Mouse (Mus musculus) G1E (cell line): ENCODE measurements around the gene Il7r. TPM values are rescaled to one million over a fixed set of nuclear protein-coding genes. Genes with fewer than 3 reads are reported as not detected.

Source experiments
- ATAC-seq: 2 replicates; pipeline ENCODE4 v1.8.0; 2016; ENCODE audit warnings: mild to moderate bottlenecking; ENCODE audit not compliant: insufficient number of reproducible peaks, poor library complexity, low FRiP score, severe bottlenecking; ENCODE audit errors: extremely low read depth
- DNase-seq: peaks from one replicate; pipeline ENCODE4 v3.0.0; 2012; ENCODE audit warnings: low spot score
- H3K27me3 ChIP-seq: 2 replicates; pipeline ENCODE4 v1.6.1; 2012; ENCODE audit warnings: mild to moderate bottlenecking, low read length, inconsistent platforms; ENCODE audit not compliant: insufficient read depth
- H3K36me3 ChIP-seq: replicated peaks from 2 replicates; pipeline ENCODE3; 2012; ENCODE audit warnings: mild to moderate bottlenecking, inconsistent platforms
- H3K4me1 ChIP-seq: 2 replicates; pipeline ENCODE4 v1.6.1; 2012; ENCODE audit warnings: low read depth, low read length, inconsistent platforms, mixed read lengths; ENCODE audit not compliant: insufficient read depth
- H3K4me3 ChIP-seq: 2 replicates; pipeline ENCODE4 v1.5.1; 2012; ENCODE audit warnings: low read depth, mild to moderate bottlenecking, inconsistent platforms, low read length, moderate library complexity, mixed read lengths
- H3K9me3 ChIP-seq: replicated peaks from 2 replicates; pipeline ENCODE4 v1.6.1; 2012; ENCODE audit warnings: inconsistent platforms
- CTCF ChIP-seq: IDR thresholded peaks from 2 replicates; pipeline ENCODE4 v1.5.1; 2012; ENCODE audit warnings: low read depth, low read length, inconsistent platforms, mixed read lengths
- GATA1 ChIP-seq: IDR thresholded peaks from 2 replicates; pipeline ENCODE4 v1.6.1; 2012; ENCODE audit warnings: borderline replicate concordance, low read length, inconsistent platforms, mixed read lengths
- GATA2 ChIP-seq: IDR thresholded peaks from 2 replicates; pipeline ENCODE4 v1.6.1; 2012; ENCODE audit warnings: low read depth, low read length, inconsistent platforms, borderline replicate concordance
- POLR2AphosphoS5 ChIP-seq: IDR thresholded peaks from 2 replicates; pipeline ENCODE4 v1.6.1; 2012; ENCODE audit warnings: low read depth, low read length, inconsistent platforms; ENCODE audit not compliant: insufficient replicate concordance
- TAL1 ChIP-seq: conservative IDR thresholded peaks from 2 replicates; pipeline ENCODE4 v1.6.1; 2012; ENCODE audit warnings: low read depth, low read length, inconsistent platforms, mixed read lengths
- polyA plus RNA-seq: library from polyadenylated mRNA; stranded (reverse); fragments of >175 nt; gene quantifications from 2 replicates; pipeline ENCODE4 v1.2.3, GENCODE M21; 2012
- total RNA-seq, 2 experiments: library from RNA; stranded (forward) in 1 of 2; stranded (reverse) in 1 of 2; fragments of 200-1000 nt in 1 of 2; fragments of >200 nt in 1 of 2; fragmentation: Nextera tagmentation in 1 of 2; gene quantifications; 2 replicates each; pipeline ENCODE4 v1.2.3; 2014 to 2017

Il7r gene
- total and polyA plus RNA-seq, 3 experiments = 0.27 TPM; not detected in 2

DNA sequence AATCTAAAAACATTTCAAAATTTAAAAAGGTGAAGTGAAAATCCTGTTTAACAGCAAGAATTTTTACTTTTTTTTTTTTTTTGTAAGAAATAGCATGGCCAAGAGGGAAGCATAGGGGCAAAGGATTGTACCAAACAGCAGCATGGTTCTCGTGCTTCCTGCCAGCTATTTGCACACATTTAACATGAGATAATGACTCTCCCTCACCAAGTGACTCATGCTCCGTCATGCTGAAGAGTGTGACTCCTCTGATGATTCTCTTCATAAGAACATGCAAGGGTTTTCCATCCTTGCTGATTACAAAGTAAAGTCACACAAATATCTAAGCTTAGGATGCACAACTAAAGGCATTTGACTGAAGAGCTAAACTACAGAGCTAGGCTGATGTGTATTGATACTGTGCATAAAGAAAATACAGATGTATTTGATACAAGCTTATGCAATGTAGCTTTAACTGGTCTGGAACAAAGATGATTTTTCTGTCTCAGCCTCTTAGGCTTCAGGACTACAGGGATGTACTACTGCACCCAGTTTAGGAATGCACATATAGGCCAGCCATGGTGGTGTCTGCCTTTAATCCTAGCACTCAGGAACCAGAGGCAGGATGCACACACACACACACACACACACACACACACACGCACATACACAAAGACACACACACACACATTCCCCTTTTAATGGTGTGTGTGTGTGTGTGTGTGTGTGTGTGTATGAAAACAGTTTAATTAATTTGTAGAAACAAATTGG is 1.6 kb downstream of the Il7r start:
- H3K4me1 ChIP-seq = no peaks in the 10 kb centered on the region
- no peaks in the 10 kb centered on the region for H3K36me3 ChIP-seq
- DNase-seq (no peak), ATAC-seq (no peak)
- no peak overlapping the region for H3K4me3 ChIP-seq
- H3K27me3 ChIP-seq = no peaks in the 10 kb centered on the region
- no peaks in the 10 kb centered on the region for H3K9me3 ChIP-seq
- TF ChIP-seq CTCF (no peak), POLR2AphosphoS5 (no peak), GATA2 (no peak), TAL1 (no peak), GATA1 (no peak)

DNA sequence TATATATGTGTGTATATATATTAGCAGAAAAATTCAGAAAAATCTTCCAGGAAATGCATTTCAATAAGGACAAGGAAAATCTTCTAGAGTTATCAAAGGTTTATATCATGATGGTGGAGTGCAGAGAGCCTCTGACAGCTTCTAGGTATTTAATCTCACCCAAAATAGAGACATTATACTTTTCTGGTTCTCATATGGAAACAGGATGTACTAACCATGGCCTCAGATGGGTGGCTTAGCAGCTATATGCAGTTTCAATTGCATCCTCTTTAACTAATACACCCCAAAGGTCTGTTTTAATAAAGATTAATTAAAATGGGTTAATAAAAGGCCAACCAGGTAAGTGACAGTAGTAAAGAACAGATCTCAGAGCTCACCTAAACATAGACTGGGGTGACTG is 3.6 kb downstream of the Il7r start:
- DNase-seq = no peak
- H3K4me3 ChIP-seq = no peak overlapping the region
- no peaks in the 10 kb centered on the region for H3K27me3 ChIP-seq
- no peaks in the 10 kb centered on the region for H3K9me3 ChIP-seq
- TF ChIP-seq POLR2AphosphoS5 (no peak), TAL1 (no peak), GATA2 (no peak), GATA1 (no peak), CTCF (no peak)
- no peaks in the 10 kb centered on the region for H3K4me1 ChIP-seq
- ATAC-seq = no peak
- no peaks in the 10 kb centered on the region for H3K36me3 ChIP-seq

DNA sequence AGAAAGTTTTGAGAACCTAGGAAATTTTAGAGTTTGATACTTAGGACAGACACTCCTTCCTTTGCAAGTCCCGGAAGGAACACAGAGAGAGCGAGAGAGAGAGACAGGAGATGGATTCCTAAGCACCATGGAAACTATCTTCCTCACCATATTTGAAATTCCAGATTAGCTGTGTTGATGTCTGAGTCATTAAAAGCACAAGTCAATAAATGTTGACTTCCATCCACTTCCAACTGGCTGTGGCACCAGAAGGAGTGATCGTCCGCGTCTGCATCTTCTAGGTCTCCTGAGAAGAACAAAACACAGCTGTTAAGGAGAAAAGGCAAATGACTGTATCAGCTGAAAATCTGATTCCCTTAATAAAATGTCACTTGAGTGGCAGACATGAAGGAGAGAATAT is 5.1 kb downstream of the Il7r start:
- TF ChIP-seq POLR2AphosphoS5 (no peak), CTCF (no peak), GATA1 (no peak), TAL1 (no peak), GATA2 (no peak)
- no peaks in the 10 kb centered on the region for H3K4me1 ChIP-seq
- H3K27me3 ChIP-seq = no peaks in the 10 kb centered on the region
- no peaks in the 10 kb centered on the region for H3K36me3 ChIP-seq
- no peak overlapping the region for H3K4me3 ChIP-seq
- DNase-seq (no peak), ATAC-seq (no peak)
- H3K9me3 ChIP-seq = no peaks in the 10 kb centered on the region

DNA sequence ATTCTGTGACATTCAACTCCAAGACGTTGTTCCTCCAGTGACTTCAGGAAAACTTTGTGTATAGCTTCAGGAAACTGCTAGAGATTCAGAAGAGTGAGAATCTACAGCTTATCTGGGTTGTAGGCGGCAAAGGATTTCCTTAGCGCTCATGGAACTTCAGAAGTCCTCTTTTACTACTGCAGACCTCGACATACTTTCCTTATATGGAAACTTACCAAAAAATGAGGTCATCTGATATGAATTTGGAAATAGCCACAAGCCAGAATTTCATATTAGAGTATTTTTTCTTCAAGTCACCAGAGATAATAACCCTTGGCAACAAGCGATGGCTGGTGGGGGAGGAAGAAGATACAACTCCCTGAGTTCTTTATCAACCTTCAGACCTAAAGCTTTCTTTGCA is 6.0 kb downstream of the Il7r start:
- Histone ChIP-seq H3K9me3 (no peaks in the 10 kb centered on the region), H3K27me3 (no peaks in the 10 kb centered on the region), H3K4me3 (no peak overlapping the region), H3K4me1 (no peaks in the 10 kb centered on the region), H3K36me3 (no peaks in the 10 kb centered on the region)
- DNase-seq (no peak), ATAC-seq (no peak)
- TF ChIP-seq POLR2AphosphoS5 (no peak), CTCF (no peak), TAL1 (no peak), GATA2 (no peak), GATA1 (no peak)

DNA sequence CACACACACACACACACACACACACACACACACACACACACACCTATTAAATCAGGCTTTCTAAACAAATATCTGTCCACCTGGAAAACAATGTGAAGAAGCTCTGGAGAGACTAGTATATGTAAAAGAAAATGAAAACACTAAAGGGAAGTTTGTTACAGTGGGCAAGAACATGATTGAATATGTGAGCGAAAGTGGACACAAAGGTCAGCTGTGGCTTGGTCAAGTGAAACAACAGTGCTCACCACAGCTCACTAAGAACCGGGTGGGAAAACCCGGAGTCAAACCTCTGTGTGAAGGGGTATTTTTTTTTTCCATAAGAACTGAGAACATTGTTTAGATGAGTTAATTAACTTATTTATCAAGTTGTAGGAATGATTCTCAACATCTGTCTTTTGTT is 6.9 kb downstream of the Il7r start:
- no peaks in the 10 kb centered on the region for H3K9me3 ChIP-seq
- H3K4me1 ChIP-seq = no peaks in the 10 kb centered on the region
- TF ChIP-seq TAL1 = no peak
- no peak for TF ChIP-seq CTCF
- H3K4me3 ChIP-seq = no peak overlapping the region
- ATAC-seq = no peak
- no peaks in the 10 kb centered on the region for H3K36me3 ChIP-seq
- DNase-seq = no peak
- no peaks in the 10 kb centered on the region for H3K27me3 ChIP-seq

DNA sequence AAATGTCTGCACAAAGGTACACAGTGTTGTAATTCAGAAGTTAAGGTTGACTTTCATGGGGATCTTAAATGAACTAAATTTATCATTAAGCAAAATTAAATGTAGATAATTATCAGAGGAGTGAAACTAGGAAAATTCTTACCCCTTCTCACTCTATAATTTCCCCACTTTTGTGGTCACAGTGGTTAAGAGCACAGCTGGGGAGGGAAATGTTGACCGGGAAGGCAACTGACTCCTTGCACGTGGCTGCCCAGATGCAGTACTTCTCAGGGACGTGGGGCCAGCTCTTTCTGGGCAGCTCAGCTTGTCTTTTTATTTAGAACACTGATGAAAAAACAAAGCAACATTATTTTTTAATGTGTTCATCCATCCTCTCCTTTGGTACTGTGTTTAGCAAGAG is 37.9 kb downstream of the Il7r start:
- no peak for TF ChIP-seq GATA1
- TF ChIP-seq POLR2AphosphoS5 = no peak
- no peak for TF ChIP-seq TAL1
- no peak for TF ChIP-seq GATA2
- TF ChIP-seq CTCF = no peak
- Histone ChIP-seq H3K4me3 (no peak overlapping the region), H3K9me3 (no peaks in the 10 kb centered on the region), H3K36me3 (no peaks in the 10 kb centered on the region), H3K4me1 (no peaks in the 10 kb centered on the region), H3K27me3 (0 out of 2 replicates have a peak, but pooled peaks cover 2% of the 10 kb centered on the region)
- ATAC-seq = no peak
- no peak for DNase-seq
